Mouse (Mus musculus) thymus, adult 2 months (tissue): ENCODE results near the gene Wdr4.
"Not testable (repeated sequence)": the region's sequence is repeated elsewhere in the genome, so short reads cannot be mapped to it uniquely, and the experiment has no call there.

ENCODE experiments used
- CTCF ChIP-seq: fragments of 200-500 bp; IDR thresholded peaks from 2 replicates; pipeline ENCODE4 v1.5.1; 2012; ENCODE audit warnings: mild to moderate bottlenecking, control low read depth, low read length, moderate library complexity, borderline replicate concordance; ENCODE audit not compliant: control insufficient read depth, poor library complexity, insufficient read depth; ENCODE audit errors: extremely low read depth
- POLR2A ChIP-seq: fragments of 200-500 bp; IDR thresholded peaks from 2 replicates; pipeline ENCODE4 v1.6.1; 2012; ENCODE audit warnings: mild to moderate bottlenecking, low read length, control low read depth, moderate library complexity; ENCODE audit not compliant: control insufficient read depth, poor library complexity, insufficient read depth; ENCODE audit errors: extremely low read depth

DNA sequence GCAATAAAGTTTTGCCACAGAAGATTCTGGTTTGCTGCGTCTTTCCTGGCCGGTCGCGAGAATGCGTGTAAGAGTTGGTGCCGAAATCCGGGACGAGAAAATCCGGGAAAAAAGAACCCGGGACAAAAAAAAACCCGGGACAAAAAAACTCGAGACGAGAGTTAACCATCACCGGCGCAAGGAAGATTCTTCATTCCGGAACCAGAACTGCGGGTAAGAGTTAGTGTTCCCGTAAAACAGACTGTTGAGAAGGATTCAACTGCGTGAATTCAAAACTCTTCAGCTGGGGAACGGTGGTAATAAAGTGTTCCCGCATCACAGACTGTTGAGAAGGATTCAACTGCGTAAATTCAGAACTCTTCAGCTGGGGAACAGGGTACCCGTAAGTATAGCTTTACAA, 32.8 kb upstream of the Wdr4 start:
- not testable (repeated sequence) for TF ChIP-seq CTCF, POLR2A
